Mouse (Mus musculus) CH12.LX (cell line): ENCODE results near the gene Cerkl.

Source experiments
- BHLHE40 ChIP-seq: IDR thresholded peaks from 2 replicates; pipeline ENCODE4 v1.6.1; 2011; ENCODE audit warnings: mild to moderate bottlenecking, low read depth, low read length, improper control_type of control experiment
- CTCF ChIP-seq, 2 experiments: IDR thresholded peaks in 1 of 2; conservative IDR thresholded peaks in 1 of 2; 2 replicates each; pipeline ENCODE4 v1.5.1; 2011 to 2012; ENCODE audit warnings: low read depth in 2 of 2, low read length in 2 of 2, improper control_type of control experiment in 1 of 2, inconsistent platforms in 1 of 2, mild to moderate bottlenecking in 1 of 2, moderate library complexity in 1 of 2
- HCFC1 ChIP-seq: IDR thresholded peaks from 2 replicates; pipeline ENCODE4 v1.6.1; 2012; ENCODE audit warnings: low read depth, mild to moderate bottlenecking, inconsistent platforms, low read length, improper control_type of control experiment
- MAX ChIP-seq: IDR thresholded peaks from 2 replicates; pipeline ENCODE4 v1.6.1; 2011; ENCODE audit warnings: low read length, improper control_type of control experiment
- MXI1 ChIP-seq: IDR thresholded peaks from 2 replicates; pipeline ENCODE4 v1.6.1; 2011; ENCODE audit warnings: mild to moderate bottlenecking, low read depth, low read length, improper control_type of control experiment
- MYC ChIP-seq: IDR thresholded peaks from 2 replicates; pipeline ENCODE4 v1.6.1; 2011; ENCODE audit warnings: low read depth, mild to moderate bottlenecking, improper control_type of control experiment, low read length
- POLR2A ChIP-seq: IDR thresholded peaks from 2 replicates; pipeline ENCODE4 v1.6.1; 2011; ENCODE audit warnings: low read depth, mild to moderate bottlenecking, improper control_type of control experiment, low read length
- RAD21 ChIP-seq: IDR thresholded peaks from 2 replicates; pipeline ENCODE4 v1.6.1; 2011; ENCODE audit warnings: low read depth, mild to moderate bottlenecking, low read length, improper control_type of control experiment, moderate library complexity
- SIN3A ChIP-seq: IDR thresholded peaks from 2 replicates; pipeline ENCODE4 v1.6.1; 2012; ENCODE audit warnings: low read length, improper control_type of control experiment, inconsistent platforms
- TCF12 ChIP-seq: IDR thresholded peaks from 2 replicates; pipeline ENCODE4 v1.6.1; 2014; ENCODE audit warnings: low read depth, mild to moderate bottlenecking, inconsistent platforms, low read length, improper control_type of control experiment
- ZKSCAN1 ChIP-seq: IDR thresholded peaks from 2 replicates; pipeline ENCODE4 v1.6.1; 2012; ENCODE audit warnings: low read depth, inconsistent platforms, low read length, improper control_type of control experiment, borderline replicate concordance
- ZNF384 ChIP-seq: IDR thresholded peaks from 2 replicates; pipeline ENCODE4 v1.6.1; 2012; ENCODE audit warnings: low read depth, low read length, improper control_type of control experiment, inconsistent platforms

- TF ChIP-seq BHLHE40 (no peak), CTCF (conservative IDR thresholded peaks at IDR 0.05 in 1 of 2, IDR thresholded peaks at IDR 0.05 in 1 of 2; ENCODE audit: low read depth in 2 of 2, low read length in 2 of 2) (no peak), HCFC1 (no peak), MYC (no peak), MAX (no peak), ZNF384 (no peak), ZKSCAN1 (no peak), POLR2A (no peak), RAD21 (no peak), MXI1 (no peak), SIN3A (no peak), TCF12 (no peak)
These were observed 172.4 kb downstream of the Cerkl start for GRCm38 (mm10) chr2:79284206-79284605.
